Mouse (Mus musculus) midbrain, embryonic 13.5 days (tissue): ENCODE measurements at regions not wholly inside any gene's neighbourhood (a gene's known extent, or its start where the extent isn't known, plus 50 kb on each side); places are given as distances from the start of the nearest gene placed in this dataset.

ENCODE experiments used
- ATAC-seq: fragments of 200-750 bp; cut with Nextera tagmentation; 2 replicates; pipeline ENCODE4 v1.8.0; 2017; ENCODE audit warnings: mild to moderate bottlenecking, moderate TSS enrichment, moderate library complexity
- H3K27ac ChIP-seq: fragments of 300-500 bp; sonication (generic); 2 replicates; pipeline ENCODE4 v1.5.1; 2015; ENCODE audit warnings: inconsistent platforms, mild to moderate bottlenecking, moderate library complexity
- H3K27me3 ChIP-seq: fragments of 300-500 bp; sonication (generic); 2 replicates; pipeline ENCODE4 v1.6.1; 2015; ENCODE audit warnings: mild to moderate bottlenecking, inconsistent platforms
- H3K36me3 ChIP-seq: fragments of 300-500 bp; sonication (generic); 2 replicates; pipeline ENCODE4 v1.6.1; 2015; ENCODE audit warnings: mild to moderate bottlenecking, inconsistent platforms
- H3K4me1 ChIP-seq: fragments of 300-500 bp; sonication (generic); replicated peaks from 2 replicates; pipeline ENCODE4 v1.6.1; 2015; ENCODE audit warnings: inconsistent platforms
- H3K4me2 ChIP-seq: fragments of 300-500 bp; sonication (generic); replicated peaks from 2 replicates; pipeline ENCODE4 v1.6.1; 2015; ENCODE audit warnings: moderate library complexity, mild to moderate bottlenecking, inconsistent platforms
- H3K4me3 ChIP-seq: fragments of 300-500 bp; sonication (generic); replicated peaks from 2 replicates; pipeline ENCODE4 v1.5.1; 2015; ENCODE audit warnings: mild to moderate bottlenecking, inconsistent platforms
- H3K9ac ChIP-seq: fragments of 300-500 bp; sonication (generic); replicated peaks from 2 replicates; pipeline ENCODE4 v1.6.1; 2015; ENCODE audit warnings: mild to moderate bottlenecking, inconsistent platforms
- H3K9me3 ChIP-seq: fragments of 300-500 bp; sonication (generic); 2 replicates; pipeline ENCODE4 v1.6.1; 2016; ENCODE audit warnings: mild to moderate bottlenecking, inconsistent platforms
- WGBS: fragments of 180-500 bp; shearing (Covaris S2); methylation state at CpG from one replicate; pipeline ENCODE4 v1.1.7; 2015; 5-methylcytosine and 5-hydroxymethylcytosine counted together

DNA sequence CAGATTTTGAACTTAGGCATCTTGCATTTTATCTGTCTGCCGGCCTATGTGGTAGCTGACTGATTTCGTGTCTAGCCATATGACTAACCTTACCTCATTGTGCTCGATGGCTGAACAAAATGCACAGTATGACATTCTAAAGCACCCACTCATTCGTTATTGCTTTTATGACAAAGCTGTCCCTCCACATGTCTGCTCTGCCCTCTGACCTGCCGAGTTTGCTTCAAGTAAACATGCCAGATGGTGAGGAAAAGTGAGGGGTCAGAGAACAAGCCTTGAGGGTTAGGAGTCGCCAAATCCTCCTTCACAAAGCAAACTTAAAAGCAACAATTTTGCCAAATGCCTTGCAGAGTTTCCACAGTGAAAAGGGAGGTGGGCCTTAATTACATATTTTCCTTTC, 196.0 kb upstream of the Elavl2 start:
- Histone ChIP-seq H3K36me3 (no peaks in the 10 kb centered on the region), H3K9ac (no peak overlapping the region), H3K27me3 (no peaks in the 10 kb centered on the region), H3K9me3 (no peaks in the 10 kb centered on the region), H3K4me3 (no peak overlapping the region), H3K27ac (no peak overlapping the region), H3K4me2 (no peak overlapping the region), H3K4me1 (0 out of 2 replicates have a peak, but pooled peaks cover 2% of the 10 kb centered on the region)
- no peak for ATAC-seq
- 57% methylated on average over 6 of the region's 6 CpGs for WGBS

DNA sequence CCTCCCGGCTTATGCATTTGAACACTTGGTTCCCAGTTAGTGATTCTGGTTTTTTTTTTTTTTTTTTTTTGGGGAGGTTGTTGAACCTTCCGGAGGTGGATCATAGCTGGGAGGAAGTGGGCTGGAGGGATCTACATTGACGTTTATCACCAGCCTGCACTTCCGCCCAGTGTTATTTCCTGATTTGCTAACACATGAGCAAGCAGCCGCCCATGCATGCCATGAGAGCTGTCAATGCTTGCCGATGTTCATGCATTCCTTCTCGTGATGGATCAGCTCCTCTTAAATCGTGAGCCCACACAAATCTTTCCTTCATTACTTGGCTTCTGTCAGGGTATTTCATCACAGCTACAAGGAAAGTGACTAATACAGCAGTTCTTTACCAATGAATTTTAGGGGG, 195.2 kb upstream of the Elavl2 start:
- Histone ChIP-seq H3K4me2 (no peak overlapping the region), H3K27ac (no peak overlapping the region), H3K27me3 (no peaks in the 10 kb centered on the region), H3K36me3 (no peaks in the 10 kb centered on the region), H3K4me3 (no peak overlapping the region), H3K9me3 (no peaks in the 10 kb centered on the region), H3K9ac (no peak overlapping the region), H3K4me1 (0 out of 2 replicates have a peak, but pooled peaks cover 2% of the 10 kb centered on the region)
- no peak for ATAC-seq
- WGBS, result 65% methylated on average over 8 of the region's 8 CpGs

DNA sequence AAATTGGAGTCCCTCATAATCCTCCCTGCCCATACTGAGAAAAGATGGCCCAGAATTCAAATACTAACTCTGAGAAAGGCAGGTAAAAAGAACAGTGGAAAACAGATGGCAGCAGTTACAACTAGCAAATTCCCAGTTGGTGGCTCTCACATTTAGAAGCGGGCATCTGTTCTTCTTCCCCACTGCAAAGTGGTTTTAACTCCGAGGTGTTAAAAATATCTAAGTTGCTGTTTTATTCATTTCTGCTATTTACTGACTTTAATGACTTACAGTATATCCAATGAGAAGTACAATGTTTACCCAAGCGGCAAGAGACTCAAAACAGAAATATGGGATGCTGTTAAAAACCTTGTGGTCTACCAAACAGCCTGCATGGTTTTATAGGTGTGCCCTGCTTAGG, 189.2 kb upstream of the Elavl2 start:
- 87% methylated on average over 3 of the region's 3 CpGs for WGBS
- no peak overlapping the region for H3K27ac ChIP-seq
- ATAC-seq, result no peak
- no peaks in the 10 kb centered on the region for H3K36me3 ChIP-seq
- H3K27me3 ChIP-seq, result no peaks in the 10 kb centered on the region
- no peaks in the 10 kb centered on the region for H3K9me3 ChIP-seq
- H3K4me1 ChIP-seq, result 0 out of 2 replicates have a peak, but pooled peaks cover 3% of the 10 kb centered on the region
- no peak overlapping the region for H3K9ac ChIP-seq
- no peak overlapping the region for H3K4me2 ChIP-seq
- H3K4me3 ChIP-seq, result no peak overlapping the region

- H3K27me3 ChIP-seq, result no peaks in the 10 kb centered on the region
- no peaks in the 10 kb centered on the region for H3K36me3 ChIP-seq
- H3K27ac ChIP-seq, result no peak overlapping the region
- 90% methylated on average over 1 of the region's 1 CpGs for WGBS
- H3K9ac ChIP-seq, result no peak overlapping the region
- H3K9me3 ChIP-seq, result no peaks in the 10 kb centered on the region
- no peak overlapping the region for H3K4me2 ChIP-seq
- no peak overlapping the region for H3K4me3 ChIP-seq
- H3K4me1 ChIP-seq, result 0 out of 2 replicates have a peak, but pooled peaks cover 3% of the 10 kb centered on the region
- ATAC-seq, result peak; percentile 58; the same call in 1 of the 2 replicates
Observed at GRCm38 (mm10) chr4:91587541-91588059, 187.0 kb upstream of the Elavl2 start.

DNA sequence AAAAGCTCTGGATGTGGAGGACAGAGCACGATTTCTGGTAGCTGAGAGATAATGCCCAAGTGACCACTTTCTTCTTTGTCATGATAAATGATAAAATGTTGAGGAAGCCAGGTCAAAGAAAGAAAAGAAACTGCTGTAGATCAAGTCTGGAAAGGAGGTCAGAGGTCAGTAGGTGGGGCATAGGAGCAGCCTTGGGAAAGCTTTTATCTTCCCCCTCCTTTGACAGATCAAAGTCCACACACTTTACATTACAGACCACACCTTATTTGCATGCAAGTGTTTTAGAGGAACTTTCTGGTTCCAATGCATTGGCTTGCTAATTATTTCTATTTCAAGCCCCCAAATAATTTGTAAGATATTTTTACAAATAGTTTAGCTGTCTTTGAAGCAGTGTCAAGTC, 182.4 kb upstream of the Elavl2 start:
- no peak overlapping the region for H3K27ac ChIP-seq
- no peaks in the 10 kb centered on the region for H3K36me3 ChIP-seq
- no peaks in the 10 kb centered on the region for H3K9me3 ChIP-seq
- H3K9ac ChIP-seq, result no peak overlapping the region
- no peaks in the 10 kb centered on the region for H3K27me3 ChIP-seq
- no peak for ATAC-seq
- H3K4me3 ChIP-seq, result no peak overlapping the region
- H3K4me2 ChIP-seq, result no peak overlapping the region
- H3K4me1 ChIP-seq, result 0 out of 2 replicates have a peak, but pooled peaks cover 3% of the 10 kb centered on the region
- 71% methylated on average over 1 of the region's 1 CpGs for WGBS

GRCm38 (mm10) chr4:91557452-91557851, 156.9 kb upstream of the Elavl2 start:
- Histone ChIP-seq H3K4me2 (no peak overlapping the region), H3K27ac (no peak overlapping the region), H3K4me3 (no peak overlapping the region), H3K36me3 (no peaks in the 10 kb centered on the region), H3K27me3 (no peaks in the 10 kb centered on the region), H3K4me1 (no peaks in the 10 kb centered on the region; the same call in 1 of the 2 replicates), H3K9me3 (no peaks in the 10 kb centered on the region), H3K9ac (no peak overlapping the region)
- 22% methylated on average over 1 of the region's 1 CpGs for WGBS
- 0 out of 2 replicates have a peak, but pooled peaks have one; percentile 71 for ATAC-seq

- 45% methylated on average over 4 of the region's 4 CpGs for WGBS
Observed at GRCm38 (mm10) chr4:91556959-91557358, 156.4 kb upstream of the Elavl2 start.

DNA sequence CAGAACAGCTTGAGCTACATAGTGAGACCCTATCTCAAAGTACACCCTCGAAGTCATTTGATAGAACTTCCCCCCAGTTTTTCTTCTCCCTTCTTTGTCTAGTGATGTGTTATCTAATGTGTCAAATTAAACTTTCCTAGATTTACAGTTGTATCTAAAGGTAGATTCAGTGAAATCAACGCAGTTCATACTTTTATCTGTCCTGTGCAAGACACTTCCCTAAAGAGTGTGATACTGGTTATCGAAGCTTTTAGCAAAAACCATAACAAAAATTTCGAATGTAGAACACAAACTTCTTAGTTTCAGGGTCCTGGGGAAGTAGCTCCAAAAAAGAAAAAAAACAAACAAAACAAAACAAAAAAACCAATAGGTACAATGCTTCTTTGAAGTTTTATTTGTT, 123.8 kb upstream of the Elavl2 start:
- Histone ChIP-seq H3K36me3 (no peaks in the 10 kb centered on the region), H3K9ac (no peak overlapping the region), H3K27me3 (no peaks in the 10 kb centered on the region), H3K27ac (no peak overlapping the region), H3K9me3 (no peaks in the 10 kb centered on the region), H3K4me1 (no peaks in the 10 kb centered on the region), H3K4me2 (no peak overlapping the region), H3K4me3 (no peak overlapping the region)
- ATAC-seq, result no peak
- 82% methylated on average over 4 of the region's 4 CpGs for WGBS

More at GRCm38 (mm10) chr4:91556959-91557358, 156.4 kb upstream of the Elavl2 start:
- Histone ChIP-seq H3K27ac (no peak overlapping the region), H3K9ac (no peak overlapping the region), H3K36me3 (no peaks in the 10 kb centered on the region), H3K4me3 (no peak overlapping the region), H3K4me2 (no peak overlapping the region), H3K4me1 (no peaks in the 10 kb centered on the region; the same call in 1 of the 2 replicates), H3K9me3 (no peaks in the 10 kb centered on the region), H3K27me3 (no peaks in the 10 kb centered on the region)
- no peak for ATAC-seq

DNA sequence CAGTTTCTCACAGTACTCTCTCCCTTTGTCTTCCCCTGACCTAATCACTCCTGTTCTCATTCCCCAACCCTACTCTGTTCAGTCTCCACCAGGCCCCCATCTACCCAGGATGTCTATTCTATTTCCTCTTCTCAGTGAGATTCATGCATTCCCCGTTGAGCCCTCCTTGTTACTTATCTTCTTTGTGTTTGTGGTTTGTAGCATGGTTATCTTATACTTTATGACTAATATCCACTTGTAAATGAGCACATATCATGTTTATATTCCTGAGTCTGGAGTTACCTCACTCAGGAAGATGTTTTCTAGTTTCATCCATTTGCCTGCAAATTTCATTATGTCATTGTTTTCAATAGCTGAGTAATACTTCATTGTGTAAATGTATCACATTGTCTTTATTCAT, 111.0 kb upstream of the Elavl2 start:
- no peak for ATAC-seq

DNA sequence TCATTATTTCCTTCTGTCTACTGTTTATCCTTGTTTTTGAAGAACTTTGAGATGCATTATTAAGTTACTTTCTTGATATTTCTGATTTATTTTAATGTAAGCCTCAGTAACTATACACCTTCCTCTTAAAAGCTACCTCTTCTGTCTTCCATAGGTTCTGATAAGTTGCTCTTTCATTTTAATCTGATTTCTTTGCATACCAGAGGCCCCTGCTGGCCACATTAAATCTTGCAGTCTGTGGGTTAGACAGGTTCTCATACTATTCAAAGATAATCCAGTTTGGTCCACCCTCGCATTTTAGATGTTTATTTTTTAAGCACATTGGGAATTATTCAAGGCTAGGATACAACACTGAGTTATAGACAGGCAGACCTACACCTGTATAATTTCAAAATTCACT, 109.4 kb upstream of the Elavl2 start:
- no peak for ATAC-seq

More for the DNA sequence above, 111.0 kb upstream of the Elavl2 start:
- no peaks in the 10 kb centered on the region for H3K4me1 ChIP-seq
- H3K4me2 ChIP-seq, result no peak overlapping the region
- no peak overlapping the region for H3K4me3 ChIP-seq
- no peaks in the 10 kb centered on the region for H3K36me3 ChIP-seq
- 74% methylated on average over 1 of the region's 1 CpGs for WGBS
- H3K9me3 ChIP-seq, result no peaks in the 10 kb centered on the region
- H3K27ac ChIP-seq, result no peak overlapping the region
- H3K27me3 ChIP-seq, result no peaks in the 10 kb centered on the region
- no peak overlapping the region for H3K9ac ChIP-seq

DNA sequence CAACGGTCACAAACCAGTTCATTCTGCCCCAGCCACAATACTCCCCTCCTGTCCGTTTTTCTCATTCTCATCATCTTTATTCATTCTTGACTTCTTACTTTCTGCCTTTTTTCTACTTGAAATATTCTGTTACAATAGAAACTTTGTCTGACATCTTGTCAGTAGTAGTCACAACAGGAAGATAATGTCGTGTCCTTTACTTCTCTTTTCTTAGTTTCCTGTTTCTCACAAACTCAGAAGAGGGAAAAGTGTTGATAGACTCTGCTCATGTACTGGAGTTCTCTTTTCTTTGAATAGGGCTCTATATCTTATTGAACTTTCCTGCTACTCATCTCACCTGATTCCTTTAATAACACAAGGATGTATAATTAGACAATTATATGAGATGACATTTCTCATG, 102.7 kb upstream of the Elavl2 start:
- Histone ChIP-seq H3K9ac (no peak overlapping the region), H3K4me3 (no peak overlapping the region), H3K27ac (no peak overlapping the region), H3K4me1 (no peaks in the 10 kb centered on the region), H3K4me2 (no peak overlapping the region), H3K9me3 (no peaks in the 10 kb centered on the region), H3K36me3 (no peaks in the 10 kb centered on the region), H3K27me3 (no peaks in the 10 kb centered on the region)
- WGBS, result 93% methylated on average over 3 of the region's 3 CpGs
- no peak for ATAC-seq

More for the DNA sequence above, 109.4 kb upstream of the Elavl2 start:
- Histone ChIP-seq H3K36me3 (no peaks in the 10 kb centered on the region), H3K27ac (no peak overlapping the region), H3K4me3 (no peak overlapping the region), H3K27me3 (no peaks in the 10 kb centered on the region), H3K4me2 (no peak overlapping the region), H3K4me1 (no peaks in the 10 kb centered on the region), H3K9me3 (no peaks in the 10 kb centered on the region), H3K9ac (no peak overlapping the region)
- 87% methylated on average over 1 of the region's 1 CpGs for WGBS

- Histone ChIP-seq H3K27ac (no peak overlapping the region), H3K4me2 (no peak overlapping the region), H3K9me3 (no peaks in the 10 kb centered on the region), H3K4me1 (0 out of 2 replicates have a peak, but pooled peaks cover 3% of the 10 kb centered on the region), H3K4me3 (no peak overlapping the region), H3K36me3 (no peaks in the 10 kb centered on the region), H3K9ac (no peak overlapping the region), H3K27me3 (no peaks in the 10 kb centered on the region)
- ATAC-seq, result no peak
- 57% methylated on average over 3 of the region's 3 CpGs for WGBS
Observed at GRCm38 (mm10) chr4:91481863-91482475, 81.4 kb upstream of the Elavl2 start.
